Mouse (Mus musculus): Measurements from ENCODE around the gene Bach2. TPM values are rescaled to one million over a fixed set of nuclear protein-coding genes. Genes with fewer than 3 reads are reported as not detected.

Gene Bach2
- polyA plus RNA-seq, 1 experiment = 18.7 TPM

DNA sequence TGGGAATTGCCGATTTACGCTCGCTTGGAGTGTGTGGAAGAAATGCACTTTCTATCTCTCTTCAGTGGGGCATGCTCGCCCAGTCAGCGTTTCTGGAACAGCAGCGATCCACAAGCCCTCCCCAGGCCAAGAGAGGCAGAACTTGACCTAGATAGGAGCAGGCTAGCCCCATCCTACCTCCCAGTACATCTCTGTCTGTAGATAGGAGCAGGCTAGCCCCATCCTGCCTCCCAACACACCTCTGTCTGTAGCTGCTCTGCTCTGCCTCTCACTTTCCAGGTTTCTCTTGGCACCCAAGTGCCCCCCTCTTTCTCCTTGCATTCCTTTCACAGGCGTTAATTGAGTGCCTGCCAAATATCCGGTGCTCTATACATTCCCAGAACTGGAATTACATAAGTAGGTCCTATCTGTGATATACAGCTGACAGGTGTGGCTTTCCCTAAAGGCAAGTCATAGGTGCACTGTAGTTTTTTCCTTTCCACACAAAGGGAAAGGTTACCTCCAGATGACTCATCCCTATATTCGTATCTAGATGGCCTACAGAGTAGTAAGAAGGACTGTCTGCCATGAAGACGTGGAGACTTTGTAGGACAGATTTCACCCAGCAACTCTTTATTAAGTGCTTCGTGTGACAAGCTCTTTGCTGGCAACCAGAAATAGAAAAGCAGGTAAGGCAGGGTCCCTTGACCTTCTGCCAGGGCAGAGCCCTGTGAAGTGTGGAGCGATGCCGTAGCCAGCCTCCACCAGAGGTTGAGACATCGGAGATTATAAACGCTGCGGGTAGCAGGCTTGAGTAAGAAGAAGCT lies 137.3 kb downstream of the Bach2 start:
- Histone ChIP-seq H3K27ac (ENCODE audit: insufficient read depth, low read length) (no peak overlapping the region), H3K9ac (ENCODE audit: low read depth, poor library complexity, severe bottlenecking) (no peak overlapping the region), H3K27me3 (ENCODE audit: control insufficient read depth, insufficient read depth, low read length, poor library complexity, severe bottlenecking) (no peaks in the 10 kb centered on the region), H3K4me3 (ENCODE audit: low read depth, low read length) (no peak overlapping the region), H3K36me3 (ENCODE audit: control insufficient read depth, insufficient read depth, low read length, poor library complexity, severe bottlenecking) (no peaks in the 10 kb centered on the region), H3K4me1 (ENCODE audit: control insufficient read depth, insufficient read depth, low read length) (no peaks in the 10 kb centered on the region), H3K9me3 (replicated peaks; ENCODE audit: control insufficient read depth, insufficient read depth, low read length, poor library complexity, severe bottlenecking) (no peaks in the 10 kb centered on the region)
- TF ChIP-seq EP300 (IDR thresholded peaks at IDR 0.05; ENCODE audit: insufficient read depth, low read depth, low read length) (no peak), CTCF (IDR thresholded peaks at IDR 0.05; ENCODE audit: low read depth, low read length) (no peak), POLR2A (IDR thresholded peaks at IDR 0.05; ENCODE audit: insufficient read depth, low read length) (no peak)

DNA sequence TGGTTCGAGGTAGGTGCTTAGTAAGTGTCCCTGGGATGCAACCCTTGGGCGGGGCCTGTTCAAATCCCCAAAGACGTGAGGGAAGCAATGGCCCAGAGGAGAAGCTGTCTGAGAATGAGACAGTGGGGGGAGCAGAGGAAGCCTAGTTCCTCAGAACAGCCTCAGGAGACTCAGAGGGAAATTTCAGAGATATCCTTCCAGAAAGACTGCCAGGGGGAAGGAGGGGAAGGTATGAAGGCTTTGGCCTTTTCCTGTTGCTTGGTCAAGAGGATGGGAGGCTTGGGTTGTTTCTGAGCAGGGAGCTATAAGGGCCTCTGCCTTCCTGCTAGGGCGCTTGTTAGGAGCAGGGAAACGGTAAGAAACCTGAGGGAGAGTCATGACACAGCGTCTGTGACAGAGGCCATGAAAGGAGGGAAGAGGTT lies 137.9 kb downstream of the Bach2 start:
- TF ChIP-seq POLR2A (IDR thresholded peaks at IDR 0.05; ENCODE audit: insufficient read depth, low read length) = no peak
- TF ChIP-seq CTCF (IDR thresholded peaks at IDR 0.05; ENCODE audit: low read depth, low read length) = no peak
- no peak for TF ChIP-seq EP300 (IDR thresholded peaks at IDR 0.05; ENCODE audit: insufficient read depth, low read depth, low read length)
- Histone ChIP-seq H3K4me1 (ENCODE audit: control insufficient read depth, insufficient read depth, low read length) (no peaks in the 10 kb centered on the region), H3K4me3 (ENCODE audit: low read depth, low read length) (no peak overlapping the region), H3K27me3 (ENCODE audit: control insufficient read depth, insufficient read depth, low read length, poor library complexity, severe bottlenecking) (no peaks in the 10 kb centered on the region), H3K9ac (ENCODE audit: low read depth, poor library complexity, severe bottlenecking) (no peak overlapping the region), H3K36me3 (ENCODE audit: control insufficient read depth, insufficient read depth, low read length, poor library complexity, severe bottlenecking) (no peaks in the 10 kb centered on the region), H3K27ac (ENCODE audit: insufficient read depth, low read length) (no peak overlapping the region), H3K9me3 (replicated peaks; ENCODE audit: control insufficient read depth, insufficient read depth, low read length, poor library complexity, severe bottlenecking) (no peaks in the 10 kb centered on the region)

DNA sequence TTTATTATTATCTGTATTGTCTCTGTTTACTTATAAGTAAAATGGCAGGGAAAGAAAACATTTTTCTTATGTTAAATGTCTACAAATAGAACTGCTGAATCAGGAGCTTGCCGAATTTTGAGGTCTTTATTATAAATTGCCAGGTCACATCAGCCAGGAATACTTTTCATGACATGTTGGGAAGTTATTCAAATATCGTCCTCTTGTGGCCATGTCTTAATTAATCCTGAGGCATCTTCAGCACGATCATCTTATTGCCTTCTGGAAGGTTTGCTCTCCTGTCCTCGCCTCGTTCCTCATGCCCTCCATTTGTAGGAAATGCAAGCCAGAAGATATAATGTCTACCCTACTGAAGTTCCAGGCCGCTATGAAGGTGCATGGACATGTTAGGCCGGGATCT lies 140.5 kb downstream of the Bach2 start:
- Histone ChIP-seq H3K4me3 (ENCODE audit: low read depth, low read length) (no peak overlapping the region), H3K36me3 (ENCODE audit: control insufficient read depth, insufficient read depth, low read length, poor library complexity, severe bottlenecking) (no peaks in the 10 kb centered on the region), H3K9me3 (replicated peaks; ENCODE audit: control insufficient read depth, insufficient read depth, low read length, poor library complexity, severe bottlenecking) (no peaks in the 10 kb centered on the region), H3K4me1 (ENCODE audit: control insufficient read depth, insufficient read depth, low read length) (no peaks in the 10 kb centered on the region), H3K27me3 (ENCODE audit: control insufficient read depth, insufficient read depth, low read length, poor library complexity, severe bottlenecking) (no peaks in the 10 kb centered on the region), H3K27ac (ENCODE audit: insufficient read depth, low read length) (no peak overlapping the region), H3K9ac (ENCODE audit: low read depth, poor library complexity, severe bottlenecking) (no peak overlapping the region)
- TF ChIP-seq POLR2A (IDR thresholded peaks at IDR 0.05; ENCODE audit: insufficient read depth, low read length) (no peak), CTCF (IDR thresholded peaks at IDR 0.05; ENCODE audit: low read depth, low read length) (no peak), EP300 (IDR thresholded peaks at IDR 0.05; ENCODE audit: insufficient read depth, low read depth, low read length) (no peak)

DNA sequence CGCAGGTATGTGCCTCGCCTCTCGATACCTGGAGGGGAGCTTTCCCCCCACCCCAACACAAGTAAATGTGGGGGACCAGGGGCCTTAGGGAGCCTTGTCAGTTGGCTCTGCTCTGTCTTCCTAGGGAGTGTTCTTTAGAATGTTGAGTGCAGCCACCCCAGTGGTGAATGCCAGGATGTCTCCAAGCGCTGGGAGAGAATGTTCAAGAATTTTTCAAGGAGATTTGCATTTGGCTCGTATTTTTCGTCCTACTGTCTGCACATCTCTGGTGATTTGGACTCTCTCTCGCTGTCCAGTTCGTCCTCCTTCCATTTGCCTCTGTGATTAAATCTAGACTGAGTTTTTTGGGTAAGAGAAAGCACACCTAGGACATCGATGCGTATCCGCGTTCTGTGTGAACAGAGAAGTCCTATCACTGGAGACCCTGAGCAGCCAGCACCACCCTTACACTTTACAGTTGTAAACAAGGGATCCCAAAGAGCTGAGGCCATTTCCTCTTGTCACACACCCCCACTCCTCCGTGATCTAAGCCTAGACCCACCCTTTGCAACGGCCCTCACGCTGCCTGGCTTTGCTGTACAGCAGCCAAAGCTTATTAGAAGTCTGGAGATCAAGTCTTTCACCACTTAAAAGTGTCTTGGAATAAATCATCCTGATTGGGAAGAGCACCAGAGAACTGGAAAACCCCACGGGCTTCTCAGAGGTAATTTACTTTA lies 143.2 kb downstream of the Bach2 start:
- no peaks in the 10 kb centered on the region for H3K9me3 ChIP-seq (replicated peaks; ENCODE audit: control insufficient read depth, insufficient read depth, low read length, poor library complexity, severe bottlenecking)
- H3K9ac ChIP-seq (ENCODE audit: low read depth, poor library complexity, severe bottlenecking) = no peak overlapping the region
- peaks cover 1% of the 10 kb centered on the region for H3K4me1 ChIP-seq (ENCODE audit: control insufficient read depth, insufficient read depth, low read length)
- H3K27me3 ChIP-seq (ENCODE audit: control insufficient read depth, insufficient read depth, low read length, poor library complexity, severe bottlenecking) = no peaks in the 10 kb centered on the region
- no peaks in the 10 kb centered on the region for H3K36me3 ChIP-seq (ENCODE audit: control insufficient read depth, insufficient read depth, low read length, poor library complexity, severe bottlenecking)
- no peak overlapping the region for H3K27ac ChIP-seq (ENCODE audit: insufficient read depth, low read length)
- no peak overlapping the region for H3K4me3 ChIP-seq (ENCODE audit: low read depth, low read length)
- no peak for TF ChIP-seq EP300 (IDR thresholded peaks at IDR 0.05; ENCODE audit: insufficient read depth, low read depth, low read length)
- TF ChIP-seq POLR2A (IDR thresholded peaks at IDR 0.05; ENCODE audit: insufficient read depth, low read length) = no peak
- TF ChIP-seq CTCF (IDR thresholded peaks at IDR 0.05; ENCODE audit: low read depth, low read length) = no peak

DNA sequence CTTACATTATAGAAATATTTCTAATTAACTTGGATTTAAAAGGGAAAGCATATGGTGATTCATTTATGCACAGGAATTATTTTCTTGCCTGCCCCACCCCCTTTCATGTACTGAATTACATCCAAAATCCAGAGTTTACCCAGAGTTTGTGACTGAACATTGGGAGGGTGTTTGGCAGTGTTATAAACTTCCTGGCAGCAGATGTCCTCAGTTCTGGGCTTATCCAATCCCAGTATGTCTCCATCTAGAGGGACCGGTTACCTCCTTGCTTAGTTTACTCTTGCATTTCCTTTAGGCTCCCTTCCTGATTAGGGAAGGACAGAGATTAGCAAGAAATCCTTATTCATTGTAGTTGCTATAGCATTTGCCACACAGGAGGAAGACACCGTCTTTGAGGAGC lies 146.5 kb downstream of the Bach2 start:
- no peak overlapping the region for H3K4me3 ChIP-seq (ENCODE audit: low read depth, low read length)
- H3K9me3 ChIP-seq (replicated peaks; ENCODE audit: control insufficient read depth, insufficient read depth, low read length, poor library complexity, severe bottlenecking) = no peaks in the 10 kb centered on the region
- TF ChIP-seq EP300 (IDR thresholded peaks at IDR 0.05; ENCODE audit: insufficient read depth, low read depth, low read length) (no peak), POLR2A (IDR thresholded peaks at IDR 0.05; ENCODE audit: insufficient read depth, low read length) (no peak), CTCF (IDR thresholded peaks at IDR 0.05; ENCODE audit: low read depth, low read length) (no peak)
- H3K4me1 ChIP-seq (ENCODE audit: control insufficient read depth, insufficient read depth, low read length) = peaks cover 1% of the 10 kb centered on the region
- H3K27me3 ChIP-seq (ENCODE audit: control insufficient read depth, insufficient read depth, low read length, poor library complexity, severe bottlenecking) = no peaks in the 10 kb centered on the region
- no peak overlapping the region for H3K27ac ChIP-seq (ENCODE audit: insufficient read depth, low read length)
- no peaks in the 10 kb centered on the region for H3K36me3 ChIP-seq (ENCODE audit: control insufficient read depth, insufficient read depth, low read length, poor library complexity, severe bottlenecking)
- no peak overlapping the region for H3K9ac ChIP-seq (ENCODE audit: low read depth, poor library complexity, severe bottlenecking)

DNA sequence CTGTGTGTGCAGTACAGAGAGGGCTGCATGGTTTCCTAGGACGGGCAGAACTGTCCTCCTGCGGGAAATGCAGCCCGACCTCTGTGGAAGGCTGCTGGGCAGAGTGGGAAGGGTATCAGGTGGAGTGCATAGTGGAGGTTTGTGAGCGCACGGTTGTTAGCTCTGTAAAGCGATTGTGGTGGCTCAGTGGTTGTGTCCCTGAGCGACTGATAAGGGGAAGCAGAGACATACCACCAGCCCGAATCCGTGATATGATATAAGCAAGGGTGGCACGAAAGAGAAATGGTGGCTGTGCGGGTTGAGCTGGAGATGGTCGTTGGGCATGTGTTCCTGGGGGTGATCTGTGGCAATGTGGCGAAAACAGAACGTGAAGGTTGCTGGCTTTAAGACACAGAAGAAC lies 147.0 kb downstream of the Bach2 start:
- Histone ChIP-seq H3K27me3 (ENCODE audit: control insufficient read depth, insufficient read depth, low read length, poor library complexity, severe bottlenecking) (no peaks in the 10 kb centered on the region), H3K4me1 (ENCODE audit: control insufficient read depth, insufficient read depth, low read length) (peaks cover 1% of the 10 kb centered on the region), H3K36me3 (ENCODE audit: control insufficient read depth, insufficient read depth, low read length, poor library complexity, severe bottlenecking) (no peaks in the 10 kb centered on the region), H3K9me3 (replicated peaks; ENCODE audit: control insufficient read depth, insufficient read depth, low read length, poor library complexity, severe bottlenecking) (no peaks in the 10 kb centered on the region), H3K4me3 (ENCODE audit: low read depth, low read length) (no peak overlapping the region), H3K27ac (ENCODE audit: insufficient read depth, low read length) (no peak overlapping the region), H3K9ac (ENCODE audit: low read depth, poor library complexity, severe bottlenecking) (no peak overlapping the region)
- TF ChIP-seq EP300 (IDR thresholded peaks at IDR 0.05; ENCODE audit: insufficient read depth, low read depth, low read length) = no peak
- no peak for TF ChIP-seq POLR2A (IDR thresholded peaks at IDR 0.05; ENCODE audit: insufficient read depth, low read length)
- TF ChIP-seq CTCF (IDR thresholded peaks at IDR 0.05; ENCODE audit: low read depth, low read length) = no peak
